Mouse (Mus musculus): Measurements from ENCODE around the gene Dhrs3. TPM values are rescaled to one million over a fixed set of nuclear protein-coding genes. Genes with fewer than 3 reads are reported as not detected.
A peak's percentile ranks its signal among the peaks of the same experiment; 100 is the strongest.

Dhrs3 gene
- polyA plus RNA-seq, 1 experiment: 23.8 TPM

DNA sequence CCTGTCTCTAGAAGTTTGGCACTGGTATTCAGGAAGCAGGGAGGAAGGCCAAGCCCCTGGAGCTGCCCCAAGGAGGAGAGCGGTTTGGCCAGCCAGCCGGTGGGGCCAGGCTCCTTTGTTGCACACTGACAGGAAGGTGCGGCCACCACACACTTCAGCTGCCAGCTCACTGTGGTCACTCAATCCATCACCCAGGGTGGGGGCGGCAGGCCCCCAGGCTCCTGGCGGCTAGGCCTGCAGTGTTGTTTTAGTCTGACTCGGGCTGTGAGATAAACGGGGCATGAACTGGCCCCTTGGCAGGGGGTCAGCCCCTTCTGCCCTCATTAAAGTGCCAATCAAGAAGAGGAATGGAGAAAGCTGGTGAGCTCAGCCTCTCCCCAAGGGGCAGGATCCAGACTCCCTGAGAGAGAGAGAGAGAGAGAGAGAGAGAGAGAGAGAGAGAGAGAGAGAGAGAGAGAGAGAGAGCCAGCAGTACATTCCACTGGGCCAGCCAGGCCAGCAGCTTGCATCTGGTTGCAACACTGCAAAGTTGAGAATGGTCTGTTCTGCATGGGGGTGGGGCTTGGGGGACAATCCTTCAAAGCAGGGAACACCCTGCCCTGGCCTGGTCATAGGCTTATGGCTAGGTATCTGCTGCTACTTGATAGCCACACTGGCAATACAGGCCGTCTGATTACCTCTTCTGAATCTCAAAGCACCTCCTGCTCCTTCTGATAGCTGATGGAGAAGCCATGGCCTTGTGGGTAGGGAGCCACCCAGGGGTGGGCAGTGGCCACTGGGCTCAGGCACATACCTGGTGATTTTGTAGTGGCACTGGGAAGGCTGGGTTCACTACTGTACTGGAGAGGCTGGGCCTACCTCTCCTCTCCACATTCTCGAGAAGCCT lies 57.1 kb downstream of the Dhrs3 start:
- TF ChIP-seq CTCF (IDR thresholded peaks at IDR 0.05; ENCODE audit: borderline replicate concordance, insufficient read depth, low read length) (no peak), POLR2A (IDR thresholded peaks at IDR 0.05; ENCODE audit: low read depth, low read length) (no peak)
- H3K4me3 ChIP-seq (ENCODE audit: insufficient read depth, low read length): no peak overlapping the region
- H3K4me1 ChIP-seq (ENCODE audit: control insufficient read depth, insufficient read depth, low read length): 0 out of 2 replicates have a peak, but pooled peaks cover 2% of the 10 kb centered on the region
- peak overlapping the region; percentile 24 for H3K27ac ChIP-seq (ENCODE audit: insufficient read depth, low read length)

DNA sequence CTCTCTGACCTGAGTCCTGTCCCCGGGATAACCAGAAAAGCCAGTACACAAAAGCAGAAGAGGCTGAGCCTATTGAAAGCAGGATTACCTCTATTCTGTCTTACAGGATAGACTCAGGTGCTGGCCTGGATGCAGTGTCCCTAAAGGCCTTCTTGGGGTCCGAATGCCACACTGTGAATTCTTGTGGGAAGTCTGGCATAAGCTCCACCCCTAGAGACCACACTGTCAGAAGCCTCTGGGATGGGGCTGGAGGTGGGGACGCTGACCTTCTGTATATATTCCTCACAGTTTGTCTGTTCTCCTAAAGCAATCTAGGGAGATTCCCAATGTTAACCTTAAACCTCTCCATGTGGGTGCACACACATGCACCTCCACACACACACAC lies 57.7 kb downstream of the Dhrs3 start:
- 0 out of 2 replicates have a peak, but pooled peaks cover 2% of the 10 kb centered on the region for H3K4me1 ChIP-seq (ENCODE audit: control insufficient read depth, insufficient read depth, low read length)
- TF ChIP-seq POLR2A (IDR thresholded peaks at IDR 0.05; ENCODE audit: low read depth, low read length) (no peak), CTCF (IDR thresholded peaks at IDR 0.05; ENCODE audit: borderline replicate concordance, insufficient read depth, low read length) (no peak)
- peak overlapping the region; percentile 24 for H3K27ac ChIP-seq (ENCODE audit: insufficient read depth, low read length)
- H3K4me3 ChIP-seq (ENCODE audit: insufficient read depth, low read length): no peak overlapping the region

DNA sequence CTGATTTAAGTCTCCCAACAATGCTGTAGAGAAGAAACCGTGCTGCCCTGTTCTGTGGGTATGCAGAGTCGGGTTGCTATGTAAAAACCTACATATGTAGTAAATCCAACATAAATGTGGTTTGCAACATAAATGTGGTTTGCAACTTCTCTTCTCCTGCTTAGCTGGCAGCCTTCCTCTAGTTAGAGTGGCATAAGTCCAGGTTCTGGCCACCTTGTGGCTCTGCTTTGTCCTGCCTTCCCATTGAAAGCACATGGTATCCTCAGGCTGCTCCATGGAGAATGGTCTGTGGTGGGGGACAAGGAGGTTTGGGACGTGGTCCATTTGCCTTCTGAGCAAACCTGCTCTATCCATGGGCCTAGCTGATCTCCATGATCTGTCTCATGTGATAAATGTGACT lies 58.3 kb downstream of the Dhrs3 start:
- no peak overlapping the region for H3K4me3 ChIP-seq (ENCODE audit: insufficient read depth, low read length)
- TF ChIP-seq CTCF (IDR thresholded peaks at IDR 0.05; ENCODE audit: borderline replicate concordance, insufficient read depth, low read length): no peak
- no peak for TF ChIP-seq POLR2A (IDR thresholded peaks at IDR 0.05; ENCODE audit: low read depth, low read length)
- 0 out of 2 replicates have a peak, but pooled peaks cover 2% of the 10 kb centered on the region for H3K4me1 ChIP-seq (ENCODE audit: control insufficient read depth, insufficient read depth, low read length)
- H3K27ac ChIP-seq (ENCODE audit: insufficient read depth, low read length): no peak overlapping the region

DNA sequence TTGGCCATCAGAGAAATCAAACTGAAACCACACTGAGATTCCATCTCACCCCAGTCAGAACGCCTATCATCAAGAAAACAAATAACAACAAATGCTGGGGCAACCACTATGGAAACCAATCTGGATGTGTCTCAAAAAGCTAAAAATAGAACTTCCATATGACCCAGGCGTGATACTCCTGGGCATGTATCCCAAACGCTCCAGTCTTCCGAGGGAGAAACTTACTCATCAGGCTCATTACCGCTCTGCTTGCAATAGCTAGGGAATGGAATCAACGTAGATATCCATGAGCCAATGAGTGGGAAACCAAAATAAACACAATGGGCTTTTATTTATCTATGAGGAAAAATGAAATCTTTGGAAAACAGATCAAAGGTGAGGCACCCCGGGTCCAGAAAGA lies 59.2 kb downstream of the Dhrs3 start:
- no peak for TF ChIP-seq POLR2A (IDR thresholded peaks at IDR 0.05; ENCODE audit: low read depth, low read length)
- no peak for TF ChIP-seq CTCF (IDR thresholded peaks at IDR 0.05; ENCODE audit: borderline replicate concordance, insufficient read depth, low read length)
- Histone ChIP-seq H3K4me1 (ENCODE audit: control insufficient read depth, insufficient read depth, low read length) (0 out of 2 replicates have a peak, but pooled peaks cover 2% of the 10 kb centered on the region), H3K27ac (ENCODE audit: insufficient read depth, low read length) (peak overlapping the region; percentile 14; the same call in 1 of the 2 replicates), H3K4me3 (ENCODE audit: insufficient read depth, low read length) (no peak overlapping the region)

DNA sequence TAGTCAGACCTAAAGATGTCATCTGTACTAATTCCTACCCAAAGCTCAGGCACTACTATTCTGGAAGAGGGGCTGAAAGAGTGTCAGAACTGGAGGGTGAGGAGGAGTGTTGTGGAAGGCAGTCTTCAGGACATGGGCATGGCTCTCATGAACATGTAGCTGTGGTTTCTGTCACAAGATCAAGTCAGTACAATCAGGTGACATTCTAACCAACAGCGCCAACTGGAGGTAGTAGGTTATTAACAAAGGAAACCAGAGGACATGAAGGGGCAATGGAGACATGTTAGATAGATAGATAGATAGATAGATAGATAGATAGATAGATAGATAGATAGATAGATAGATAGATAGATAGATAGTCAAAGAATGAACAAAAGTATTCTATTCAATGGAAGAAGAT lies 60.8 kb downstream of the Dhrs3 start:
- no peak overlapping the region for H3K27ac ChIP-seq (ENCODE audit: insufficient read depth, low read length)

DNA sequence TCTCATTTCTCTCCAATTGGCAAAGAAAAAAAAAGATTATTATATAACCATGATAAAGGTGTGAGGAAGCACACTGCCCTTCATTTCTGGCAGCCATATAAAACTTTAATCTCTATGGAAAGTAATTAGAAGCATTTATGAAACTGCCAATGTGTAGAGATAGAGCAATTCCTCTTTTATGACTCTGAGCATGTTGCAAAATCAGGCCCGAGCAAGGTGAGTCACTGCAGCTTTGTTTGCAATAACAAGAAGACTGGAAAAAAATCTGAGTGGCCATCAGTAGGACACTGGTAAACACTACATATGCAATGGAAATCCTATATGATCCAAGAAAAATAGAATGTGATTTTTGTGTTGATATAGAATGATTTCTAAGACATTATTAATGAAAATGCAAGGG lies 63.2 kb downstream of the Dhrs3 start:
- TF ChIP-seq CTCF (IDR thresholded peaks at IDR 0.05; ENCODE audit: borderline replicate concordance, insufficient read depth, low read length) (no peak), POLR2A (IDR thresholded peaks at IDR 0.05; ENCODE audit: low read depth, low read length) (no peak)
- no peak overlapping the region for H3K27ac ChIP-seq (ENCODE audit: insufficient read depth, low read length)
- H3K4me3 ChIP-seq (ENCODE audit: insufficient read depth, low read length): no peak overlapping the region
- H3K4me1 ChIP-seq (ENCODE audit: control insufficient read depth, insufficient read depth, low read length): no peaks in the 10 kb centered on the region; the same call in 1 of the 2 replicates

More for the DNA sequence above, 60.8 kb downstream of the Dhrs3 start:
- Histone ChIP-seq H3K4me1 (ENCODE audit: control insufficient read depth, insufficient read depth, low read length) (0 out of 2 replicates have a peak, but pooled peaks cover 2% of the 10 kb centered on the region), H3K4me3 (ENCODE audit: insufficient read depth, low read length) (no peak overlapping the region)
- TF ChIP-seq CTCF (IDR thresholded peaks at IDR 0.05; ENCODE audit: borderline replicate concordance, insufficient read depth, low read length): no peak
- no peak for TF ChIP-seq POLR2A (IDR thresholded peaks at IDR 0.05; ENCODE audit: low read depth, low read length)

DNA sequence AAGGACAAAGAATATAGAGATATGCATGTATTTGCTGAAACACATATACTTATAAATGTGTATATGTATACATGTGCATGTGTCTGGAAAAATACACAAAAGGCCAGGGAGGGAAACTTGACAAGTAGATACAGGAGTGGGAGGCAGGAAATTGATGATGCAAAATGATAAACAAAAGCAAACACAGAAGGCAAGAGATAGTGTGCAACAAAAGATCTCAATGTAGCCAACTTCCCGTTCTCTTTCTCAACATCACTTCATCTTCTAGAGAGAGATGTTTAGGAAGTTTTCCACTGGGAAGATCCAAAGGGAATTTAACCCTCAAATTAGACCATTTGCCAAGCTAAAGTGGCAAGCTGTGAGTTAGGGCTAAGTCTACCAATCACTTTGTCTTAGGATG lies 63.7 kb downstream of the Dhrs3 start:
- H3K27ac ChIP-seq (ENCODE audit: insufficient read depth, low read length): no peak overlapping the region
- TF ChIP-seq POLR2A (IDR thresholded peaks at IDR 0.05; ENCODE audit: low read depth, low read length): no peak
- H3K4me1 ChIP-seq (ENCODE audit: control insufficient read depth, insufficient read depth, low read length): no peaks in the 10 kb centered on the region; the same call in 1 of the 2 replicates
- no peak overlapping the region for H3K4me3 ChIP-seq (ENCODE audit: insufficient read depth, low read length)

DNA sequence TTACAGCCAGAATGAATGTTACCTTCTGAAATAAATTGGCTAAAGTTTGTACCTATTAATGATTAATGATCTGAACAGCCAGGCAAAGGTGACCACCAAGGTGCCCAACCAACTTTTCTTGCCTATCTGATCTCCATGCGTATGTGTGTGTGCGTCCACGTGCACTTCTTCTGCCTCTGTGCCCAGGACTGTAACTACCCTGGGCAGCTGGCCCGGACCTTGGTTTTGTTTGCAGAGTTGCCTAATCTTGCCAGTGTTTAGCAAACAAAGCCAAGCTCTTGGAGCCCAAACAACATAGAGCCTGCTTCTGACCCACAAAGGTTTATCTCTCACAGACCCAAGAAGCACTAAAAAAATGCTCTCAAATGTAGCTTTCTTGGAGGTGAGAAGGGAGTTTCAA lies 64.6 kb downstream of the Dhrs3 start:
- TF ChIP-seq POLR2A (IDR thresholded peaks at IDR 0.05; ENCODE audit: low read depth, low read length): no peak
- no peak for TF ChIP-seq CTCF (IDR thresholded peaks at IDR 0.05; ENCODE audit: borderline replicate concordance, insufficient read depth, low read length)
- H3K27ac ChIP-seq (ENCODE audit: insufficient read depth, low read length): no peak overlapping the region
- H3K4me1 ChIP-seq (ENCODE audit: control insufficient read depth, insufficient read depth, low read length): no peaks in the 10 kb centered on the region; the same call in 1 of the 2 replicates
- no peak overlapping the region for H3K4me3 ChIP-seq (ENCODE audit: insufficient read depth, low read length)

DNA sequence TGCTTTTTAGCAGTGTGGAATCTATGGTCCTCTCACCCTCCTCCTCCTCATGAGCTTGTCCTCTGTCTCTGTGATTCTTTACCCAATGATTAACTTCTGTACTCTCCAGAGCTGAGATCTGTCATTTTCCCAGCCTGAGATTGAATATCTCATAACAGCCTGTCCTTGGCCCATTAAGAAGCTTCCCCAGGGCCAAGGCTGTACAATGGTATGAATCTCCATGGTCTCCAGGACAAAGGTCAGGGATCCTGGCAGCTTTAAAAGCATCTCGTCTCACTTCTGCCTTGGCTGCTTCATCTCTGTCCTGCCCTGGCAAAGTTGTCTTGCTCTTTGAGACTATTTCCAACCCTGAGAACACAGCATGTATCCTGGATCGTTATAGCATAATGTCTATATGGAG lies 65.1 kb downstream of the Dhrs3 start:
- H3K4me1 ChIP-seq (ENCODE audit: control insufficient read depth, insufficient read depth, low read length): no peaks in the 10 kb centered on the region; the same call in 1 of the 2 replicates
- TF ChIP-seq CTCF (IDR thresholded peaks at IDR 0.05; ENCODE audit: borderline replicate concordance, insufficient read depth, low read length): no peak
- no peak for TF ChIP-seq POLR2A (IDR thresholded peaks at IDR 0.05; ENCODE audit: low read depth, low read length)
- no peak overlapping the region for H3K4me3 ChIP-seq (ENCODE audit: insufficient read depth, low read length)
- H3K27ac ChIP-seq (ENCODE audit: insufficient read depth, low read length): no peak overlapping the region

DNA sequence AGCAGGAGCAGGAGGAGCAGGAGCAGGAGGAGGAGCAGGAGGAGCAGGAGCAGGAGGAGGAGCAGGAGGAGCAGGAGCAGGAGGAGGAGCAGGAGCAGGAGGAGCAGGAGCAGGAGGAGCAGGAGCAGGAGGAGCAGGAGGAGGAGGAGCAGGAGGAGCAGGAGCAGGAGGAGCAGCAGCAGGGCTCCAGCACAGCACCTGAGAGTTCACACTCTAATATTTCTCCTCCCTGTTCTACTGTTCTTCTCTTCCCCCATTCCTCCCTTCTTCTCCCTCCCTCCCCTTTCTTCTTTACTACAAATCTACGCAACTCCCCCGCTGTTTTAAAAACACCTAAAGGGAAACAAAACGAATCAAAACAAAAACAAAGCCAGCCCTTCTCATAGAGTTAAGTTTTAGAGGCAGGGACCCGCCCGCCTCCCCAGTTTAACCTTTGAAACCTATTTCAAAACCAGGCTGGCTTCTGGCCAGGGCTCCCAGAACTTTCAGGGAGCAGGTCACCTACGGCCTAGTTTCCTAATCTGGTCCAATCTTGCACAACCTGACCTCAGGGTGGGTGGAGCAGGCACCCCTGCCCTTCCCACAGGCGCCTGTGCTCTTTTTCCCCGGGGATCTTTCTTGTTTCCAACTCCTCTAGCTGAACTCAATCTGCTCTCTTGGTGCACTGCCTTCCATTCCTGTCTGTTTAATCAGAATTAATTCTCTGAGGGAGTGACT lies 67.7 kb downstream of the Dhrs3 start:
- H3K4me3 ChIP-seq (ENCODE audit: insufficient read depth, low read length): no peak overlapping the region
- TF ChIP-seq POLR2A (IDR thresholded peaks at IDR 0.05; ENCODE audit: low read depth, low read length) (no peak), CTCF (IDR thresholded peaks at IDR 0.05; ENCODE audit: borderline replicate concordance, insufficient read depth, low read length) (no peak)
- no peaks in the 10 kb centered on the region; the same call in 1 of the 2 replicates for H3K4me1 ChIP-seq (ENCODE audit: control insufficient read depth, insufficient read depth, low read length)
- H3K27ac ChIP-seq (ENCODE audit: insufficient read depth, low read length): no peak overlapping the region
